15 mouse cellular contexts compared by ENCODE assay signal in the genomic region with DNA sequence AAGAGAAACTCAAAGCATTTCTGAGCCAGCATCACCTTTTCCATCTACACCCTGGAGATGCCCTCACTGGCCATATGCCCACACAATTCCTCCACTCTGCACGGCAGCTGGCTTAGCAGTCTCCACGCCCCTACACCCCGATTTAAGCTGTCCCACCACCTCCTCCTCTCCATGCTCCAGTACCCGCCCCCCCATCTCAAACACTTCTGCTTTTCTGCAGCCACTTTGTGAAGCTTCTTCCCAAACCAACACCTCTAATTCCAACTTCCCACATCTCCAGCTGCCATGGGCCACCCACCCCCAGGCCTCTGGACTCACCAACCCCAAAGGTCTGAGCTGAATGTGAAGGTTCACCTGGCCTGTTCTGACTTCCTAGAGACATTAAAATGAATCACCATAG.
"Had no signal": no experiment of that assay in that cellular context is flagged by ENCODE, and none has a peak within 500 bp of the region (broad histone marks: within the 10 kb centered on the region; RNA-seq: fewer than 3 reads in every experiment).

No protein-coding gene starts in this region.

- DNase-seq: liver, embryonic 13.5 days; liver, postnatal 0 days; lung, adult 2 months; lung, postnatal 10 days; lung, postnatal 36 days; right cerebral cortex, postnatal 14 days; thymus, adult 18-20 months; thymus, postnatal 14 days; thymus, postnatal 36 days had no signal

- H3K27ac ChIP-seq: liver, embryonic 13.5 days; liver, embryonic 15.5 days; lung, embryonic 15.5 days; midbrain, embryonic 13.5 days; midbrain, embryonic 15.5 days; neural tube, embryonic 12.5 days had no signal

- ATAC-seq: liver, postnatal 0 days; midbrain, embryonic 13.5 days; midbrain, embryonic 15.5 days had no signal

- H3K4me3 ChIP-seq: liver, embryonic 13.5 days; liver, embryonic 15.5 days; lung, embryonic 15.5 days; megakaryocyte, embryonic 14.5 days; midbrain, embryonic 13.5 days; midbrain, embryonic 15.5 days; neural tube, embryonic 12.5 days had no signal

- H3K9ac ChIP-seq: liver, embryonic 13.5 days; liver, embryonic 15.5 days; liver, postnatal 0 days; lung, embryonic 15.5 days; midbrain, embryonic 13.5 days; midbrain, embryonic 15.5 days; neural tube, embryonic 12.5 days had no signal

- H3K36me3 ChIP-seq: lung, embryonic 15.5 days had no signal

- H3K27me3 ChIP-seq: liver, embryonic 13.5 days; liver, embryonic 15.5 days; lung, embryonic 15.5 days; megakaryocyte, embryonic 14.5 days; midbrain, embryonic 13.5 days; midbrain, embryonic 15.5 days; neural tube, embryonic 12.5 days had no signal

- H3K4me1 ChIP-seq: liver, embryonic 13.5 days; liver, embryonic 15.5 days; lung, embryonic 15.5 days; midbrain, embryonic 13.5 days; midbrain, embryonic 15.5 days; neural tube, embryonic 12.5 days had no signal

- H3K9me3 ChIP-seq: lung, embryonic 15.5 days; midbrain, embryonic 15.5 days; neural tube, embryonic 12.5 days had no signal
